Mouse (Mus musculus) midbrain, postnatal 0 days (tissue): ENCODE results near the gene Nova2. TPM values are rescaled to one million over a fixed set of nuclear protein-coding genes. Genes with fewer than 3 reads are reported as not detected.

Experiments used
- ATAC-seq: fragments of 200-750 bp; cut with Nextera tagmentation; 2 replicates; pipeline ENCODE4 v1.8.0; 2017; ENCODE audit warnings: moderate number of reproducible peaks, mild to moderate bottlenecking, moderate TSS enrichment, moderate library complexity; ENCODE audit not compliant: low FRiP score
- DNase-seq: peaks from one replicate; pipeline ENCODE4 v3.0.0-alpha.2; 2015; ENCODE audit warnings: low spot score
- H3K27ac ChIP-seq: fragments of 300-500 bp; sonication (generic); 2 replicates; pipeline ENCODE4 v1.5.1; 2014; ENCODE audit warnings: low read depth, mild to moderate bottlenecking, low read length, mixed read lengths
- H3K27me3 ChIP-seq: fragments of 300-500 bp; sonication (generic); 2 replicates; pipeline ENCODE4 v1.6.1; 2014; ENCODE audit warnings: low read length, control low read depth, mixed read lengths; ENCODE audit not compliant: insufficient read depth
- H3K36me3 ChIP-seq: fragments of 300-500 bp; sonication (generic); 2 replicates; pipeline ENCODE4 v1.6.1; 2014; ENCODE audit warnings: low read length, control low read depth, mixed read lengths; ENCODE audit not compliant: insufficient read depth
- H3K4me1 ChIP-seq: fragments of 300-500 bp; sonication (generic); 2 replicates; pipeline ENCODE4 v1.6.1; 2014; ENCODE audit warnings: mild to moderate bottlenecking, control low read depth, antibody characterized with exemption, low read length, mixed read lengths; ENCODE audit not compliant: insufficient read depth
- H3K4me2 ChIP-seq: fragments of 300-500 bp; sonication (generic); 2 replicates; pipeline ENCODE4 v1.6.1; 2014; ENCODE audit warnings: low read depth, mild to moderate bottlenecking, low read length, mixed read lengths; ENCODE audit not compliant: poor library complexity, severe bottlenecking
- H3K4me3 ChIP-seq: fragments of 300-500 bp; sonication (generic); 2 replicates; pipeline ENCODE4 v1.5.1; 2014; ENCODE audit warnings: low read depth, mild to moderate bottlenecking, low read length, moderate library complexity
- H3K9ac ChIP-seq: fragments of 300-500 bp; sonication (generic); replicated peaks from 2 replicates; pipeline ENCODE4 v1.6.1; 2014; ENCODE audit warnings: mild to moderate bottlenecking, low read length, moderate library complexity, mixed read lengths; ENCODE audit not compliant: poor library complexity, severe bottlenecking
- H3K9me3 ChIP-seq: fragments of 300-500 bp; sonication (generic); 2 replicates; pipeline ENCODE4 v1.6.1; 2016; ENCODE audit warnings: low read length, control low read depth
- CTCF ChIP-seq: IDR thresholded peaks from 2 replicates; pipeline ENCODE4 v1.5.1; 2016; ENCODE audit warnings: antibody characterized with exemption, mild to moderate bottlenecking
- WGBS: fragments of 180-500 bp; shearing (Covaris S2); extraction: QIAGEN DNeasy Blood & Tissue Kit; methylation state at CpG from one replicate; pipeline ENCODE4 v1.1.7; 2014; 5-methylcytosine and 5-hydroxymethylcytosine counted together
- polyA plus RNA-seq: library from polyadenylated mRNA; unstranded; fragments of >200 nt; fragmentation: Nextera tagmentation; extraction: Ambion mirVana; gene quantifications from 2 replicates; pipeline ENCODE4 v1.2.1, GENCODE M21; 2015
- total RNA-seq: library from RNA; depleted of rRNA; stranded (reverse); fragments of >200 nt; gene quantifications from 2 replicates; pipeline ENCODE4 v1.2.3, GENCODE M21; 2014

Gene Nova2
- total and polyA plus RNA-seq, 2 experiments from 2014 or later, result 10.1 to 20.9 TPM

- no peak overlapping the region for H3K4me3 ChIP-seq
Observed at GRCm38 (mm10) chr7:18902486-18902885, 23.2 kb upstream of the Nova2 start.

DNA sequence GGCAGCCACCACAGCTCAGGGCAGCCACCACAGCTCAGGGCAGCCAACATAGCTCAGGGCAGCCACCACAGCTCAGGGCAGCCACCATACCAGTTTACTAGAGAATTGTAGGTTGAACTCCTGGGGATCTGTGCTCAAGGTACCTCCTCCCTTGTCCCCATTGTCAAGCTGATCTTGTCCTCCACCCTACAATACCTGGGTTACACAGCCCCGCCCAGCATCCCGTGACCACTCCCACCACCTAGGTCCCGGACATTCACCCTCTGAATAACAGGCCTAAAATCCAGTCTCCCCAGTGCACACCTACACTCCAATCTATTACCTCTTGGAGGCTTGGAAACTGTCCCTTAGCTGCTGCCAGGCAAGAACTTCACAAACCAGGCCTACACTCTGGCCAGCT lies 20.7 kb upstream of the Nova2 start:
- no peak overlapping the region for H3K4me3 ChIP-seq
- H3K27me3 ChIP-seq, result no peaks in the 10 kb centered on the region
- H3K27ac ChIP-seq, result no peak overlapping the region
- no peaks in the 10 kb centered on the region for H3K9me3 ChIP-seq
- DNase-seq (no peak), ATAC-seq (no peak)
- H3K9ac ChIP-seq, result no peak overlapping the region
- H3K4me1 ChIP-seq, result peaks cover 5% of the 10 kb centered on the region; the same call in 1 of the 2 replicates
- no peaks in the 10 kb centered on the region for H3K36me3 ChIP-seq
- H3K4me2 ChIP-seq, result no peak overlapping the region
- WGBS, result 78% methylated on average over 3 of the region's 3 CpGs
- no peak for TF ChIP-seq CTCF

More at GRCm38 (mm10) chr7:18902486-18902885, 23.2 kb upstream of the Nova2 start:
- ATAC-seq, result no peak
- Histone ChIP-seq H3K9me3 (no peaks in the 10 kb centered on the region), H3K27me3 (no peaks in the 10 kb centered on the region), H3K36me3 (no peaks in the 10 kb centered on the region), H3K4me1 (no peaks in the 10 kb centered on the region), H3K9ac (0 out of 2 replicates have a peak overlapping the region, but pooled peaks have one; percentile 4), H3K4me2 (no peak overlapping the region), H3K27ac (no peak overlapping the region)
- WGBS, result 60% methylated on average over 3 of the region's 3 CpGs
- TF ChIP-seq CTCF, result peak; percentile 62
- no peak for DNase-seq

GRCm38 (mm10) chr7:18909797-18910196 lies 15.9 kb upstream of the Nova2 start:
- peak overlapping the region; percentile 79 for H3K4me2 ChIP-seq
- DNase-seq (no peak), ATAC-seq (no peak)
- H3K36me3 ChIP-seq, result no peaks in the 10 kb centered on the region
- H3K9me3 ChIP-seq, result no peaks in the 10 kb centered on the region
- H3K4me1 ChIP-seq, result peaks cover 5% of the 10 kb centered on the region; the same call in 1 of the 2 replicates
- peak overlapping the region; percentile 67 for H3K4me3 ChIP-seq
- TF ChIP-seq CTCF, result no peak
- H3K27ac ChIP-seq, result no peak overlapping the region
- H3K27me3 ChIP-seq, result no peaks in the 10 kb centered on the region
- WGBS, result 7% methylated on average over 17 of the region's 17 CpGs
- H3K9ac ChIP-seq, result peak overlapping the region; percentile 50

DNA sequence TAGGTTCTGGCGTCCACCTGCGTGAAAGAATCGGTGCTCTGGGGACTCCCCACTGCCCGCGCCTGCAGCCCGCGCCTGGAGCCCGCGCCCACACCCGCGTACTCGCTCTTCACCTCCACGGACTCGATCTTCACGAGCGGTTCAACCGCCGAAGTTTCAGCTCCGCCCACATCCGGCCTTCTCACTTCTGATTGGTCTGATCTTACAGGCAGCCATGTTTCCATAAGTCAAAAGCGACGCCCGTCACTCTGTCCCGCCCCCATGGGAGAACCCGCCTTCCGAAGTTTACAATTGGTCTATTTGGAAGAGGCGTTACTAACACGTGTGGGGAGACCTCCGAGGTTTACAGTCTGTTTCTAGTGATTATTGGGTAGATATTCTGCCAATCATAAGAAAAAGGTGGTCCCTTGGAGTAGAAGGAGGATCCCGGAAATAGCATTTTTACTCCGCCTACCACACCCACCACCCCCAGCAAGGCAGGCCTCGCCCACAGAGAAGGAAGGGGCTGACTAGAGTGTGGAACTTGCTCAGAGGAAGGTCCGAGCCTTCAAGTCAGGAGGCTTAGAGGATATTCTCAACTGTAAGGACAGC lies 15.4 kb upstream of the Nova2 start, which contains the start of gene Ccdc61:
Gene Ccdc61 (minus strand): TSS at position 175 of the 591 bp plus-strand sequence.
- peak; percentile 100 for ATAC-seq
- Histone ChIP-seq H3K27ac (0 out of 2 replicates have a peak within 1 kb of the TSS, but pooled peaks have one; percentile 26), H3K27me3 (no peaks in the 10 kb centered on the region)

GRCm38 (mm10) chr7:18916254-18916653 lies 9.4 kb upstream of the Nova2 start:
- Histone ChIP-seq H3K4me2 (no peak overlapping the region), H3K36me3 (no peaks in the 10 kb centered on the region), H3K4me3 (no peak overlapping the region), H3K27me3 (no peaks in the 10 kb centered on the region), H3K27ac (no peak overlapping the region), H3K9ac (no peak overlapping the region), H3K4me1 (peaks cover 3% of the 10 kb centered on the region; the same call in 1 of the 2 replicates), H3K9me3 (no peaks in the 10 kb centered on the region)
- TF ChIP-seq CTCF, result no peak; the same call in 1 of the 2 replicates
- 69% methylated on average over 4 of the region's 4 CpGs for WGBS
- ATAC-seq (no peak), DNase-seq (no peak)

More for the DNA sequence above, 15.4 kb upstream of the Nova2 start, which contains the start of gene Ccdc61:
- peak within 1 kb of the TSS; percentile 67 for H3K4me3 ChIP-seq
- peak; percentile 100 for DNase-seq
- peaks cover 5% of the 10 kb centered on the region; the same call in 1 of the 2 replicates for H3K4me1 ChIP-seq
- WGBS, result 1% methylated on average over 33 of the region's 33 CpGs
- peak within 1 kb of the TSS; percentile 79 for H3K4me2 ChIP-seq
- no peaks in the 10 kb centered on the region for H3K36me3 ChIP-seq
- H3K9ac ChIP-seq, result peak within 1 kb of the TSS; percentile 50
- no peak for TF ChIP-seq CTCF
- H3K9me3 ChIP-seq, result no peaks in the 10 kb centered on the region

DNA sequence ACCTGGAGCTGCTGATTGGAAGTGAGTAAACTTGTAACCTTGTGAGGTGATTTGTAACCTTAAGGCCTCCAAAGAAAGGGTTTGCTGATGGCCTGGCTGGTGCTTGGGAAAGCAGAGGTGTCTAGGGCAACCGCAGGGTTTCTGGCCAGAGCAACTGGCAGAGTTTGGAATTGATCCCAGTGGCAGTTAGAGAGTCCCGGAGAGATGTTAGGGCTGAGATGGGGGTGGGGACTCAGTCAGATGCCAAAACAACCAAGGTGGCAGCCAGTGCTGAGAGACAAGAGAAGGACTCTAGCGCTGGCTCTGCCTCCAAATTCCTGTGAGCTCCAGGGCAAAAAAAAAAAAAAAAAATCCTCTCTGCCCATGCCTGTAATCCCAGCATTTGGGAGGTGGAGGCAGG lies 7.8 kb upstream of the Nova2 start:
- no peaks in the 10 kb centered on the region for H3K27me3 ChIP-seq
- no peak overlapping the region for H3K9ac ChIP-seq
- 55% methylated on average over 3 of the region's 3 CpGs for WGBS
- no peaks in the 10 kb centered on the region for H3K36me3 ChIP-seq
- no peak overlapping the region for H3K27ac ChIP-seq
- H3K4me2 ChIP-seq, result no peak overlapping the region
- no peak for TF ChIP-seq CTCF
- peaks cover 12% of the 10 kb centered on the region for H3K4me1 ChIP-seq
- no peak overlapping the region for H3K4me3 ChIP-seq
- DNase-seq (peak; percentile 61), ATAC-seq (no peak)
- no peaks in the 10 kb centered on the region for H3K9me3 ChIP-seq
